9 mouse cellular contexts compared by ENCODE assay signal in the genomic region with DNA sequence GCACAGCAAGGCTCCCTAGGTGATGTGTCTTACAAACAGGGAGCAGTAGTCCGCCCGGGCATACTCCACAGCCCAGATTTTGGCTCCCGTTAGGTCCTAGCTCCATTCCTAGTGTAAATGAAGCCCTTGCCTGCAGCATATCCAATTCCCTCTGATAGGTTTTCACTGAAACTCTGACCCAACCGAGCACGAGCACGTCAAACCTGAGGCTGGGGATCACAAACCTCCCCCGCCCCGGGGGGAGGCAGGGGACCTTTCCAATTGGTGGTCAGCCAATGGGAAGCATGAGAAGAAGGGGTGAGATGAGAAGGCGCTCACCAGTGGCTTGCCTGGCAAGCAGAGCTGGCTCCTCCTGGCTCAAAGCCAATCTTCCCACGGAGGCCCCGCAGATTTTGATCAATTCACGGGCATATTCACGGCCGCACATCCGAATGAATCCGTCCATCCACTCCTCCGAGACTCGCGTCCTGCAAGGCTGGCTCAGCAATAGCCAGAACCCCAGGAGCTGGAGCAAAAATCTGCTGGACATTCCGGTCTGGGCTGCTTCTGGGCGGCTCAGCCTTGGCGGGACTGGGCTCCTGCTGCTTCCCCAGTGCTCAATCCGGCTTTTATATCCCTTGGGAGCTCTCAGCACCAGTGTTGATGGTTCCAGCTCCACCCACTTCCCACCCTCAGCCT. TPM values are rescaled to one million over a fixed set of nuclear protein-coding genes. Genes with fewer than 3 reads are reported as not detected.
DNase-seq lines count a peak whose midpoint lies in the region; ATAC-seq and TF ChIP-seq lines count a peak whose summit lies in the region.
"Had no signal": no experiment of that assay in that cellular context is flagged by ENCODE, and none has a peak within 500 bp of the region (broad histone marks: within the 10 kb centered on the region; RNA-seq: fewer than 3 reads in every experiment).

Rln1 (minus strand) TSS at position 603 of the 678 bp plus-strand sequence.

- H3K9me3 ChIP-seq in hindbrain, embryonic 13.5 days: no peaks in the 10 kb centered on the region
- H3K9me3 ChIP-seq in limb, embryonic 13.5 days: no peaks in the 10 kb centered on the region

- no peaks in the 10 kb centered on the region for H3K4me1 ChIP-seq in embryonic fibroblast, embryonic 13.5 days (ENCODE audit: control insufficient read depth, insufficient read depth, low read length)
- H3K4me1 ChIP-seq in hindbrain, embryonic 13.5 days (replicated peaks): peaks cover 10% of the 10 kb centered on the region
- H3K4me1 ChIP-seq in limb, embryonic 13.5 days: peaks cover 13% of the 10 kb centered on the region; the same call in 1 of the 2 replicates

- no peaks in the 10 kb centered on the region for H3K36me3 ChIP-seq in hindbrain, embryonic 13.5 days
- H3K36me3 ChIP-seq in limb, embryonic 13.5 days: no peaks in the 10 kb centered on the region

- H3K27ac ChIP-seq in layer of hippocampus, adult 2 months: no peak within 1 kb of the TSS
- H3K27ac ChIP-seq in embryonic fibroblast, embryonic 13.5 days (ENCODE audit: insufficient read depth, low read length): no peak within 1 kb of the TSS
- H3K27ac ChIP-seq in hindbrain, embryonic 13.5 days: 0 out of 2 replicates have a peak within 1 kb of the TSS, but pooled peaks have one; percentile 30
- H3K27ac ChIP-seq in limb, embryonic 13.5 days: no peak within 1 kb of the TSS

- no peak for DNase-seq in layer of hippocampus, adult 2 months (ENCODE audit: low spot score in 2 of 2)
- no peak for DNase-seq in layer of hippocampus, adult 9-11 months
- DNase-seq in adrenal gland, postnatal 36 days: peak; percentile 15 to 16
- DNase-seq in ovary, postnatal 14 days (ENCODE audit: low spot score): peak; percentile 11

- WGBS in hindbrain, embryonic 13.5 days: 3% methylated on average over 23 of the region's 23 CpGs
- WGBS in limb, embryonic 13.5 days: 1% methylated on average over 23 of the region's 23 CpGs

- ATAC-seq in hindbrain, embryonic 13.5 days (ENCODE audit: low FRiP score): peak; percentile 85
- peak; percentile 32; the same call in 1 of the 2 replicates for ATAC-seq in limb, embryonic 13.5 days (ENCODE audit: low FRiP score, low read depth)
- no peak for ATAC-seq in monocyte, adult 5-6 weeks (replicated peaks; ENCODE audit: insufficient number of reproducible peaks, low FRiP score, low TSS enrichment, poor library complexity, severe bottlenecking)
- ATAC-seq: Patski had no signal

- H3K4me2 ChIP-seq in hindbrain, embryonic 13.5 days: peak within 1 kb of the TSS; percentile 74
- H3K4me2 ChIP-seq in limb, embryonic 13.5 days (replicated peaks): peak within 1 kb of the TSS; percentile 80

- H3K27me3 ChIP-seq in hindbrain, embryonic 13.5 days: peaks cover 3% of the 10 kb centered on the region; the same call in 1 of the 2 replicates
- H3K27me3 ChIP-seq in limb, embryonic 13.5 days: peaks cover 17% of the 10 kb centered on the region

- H3K9ac ChIP-seq in hindbrain, embryonic 13.5 days: peak within 1 kb of the TSS; percentile 74
- H3K9ac ChIP-seq in limb, embryonic 13.5 days: peak within 1 kb of the TSS; percentile 65

- peak within 1 kb of the TSS; percentile 54 for H3K4me3 ChIP-seq in layer of hippocampus, adult 2 months
- peak within 1 kb of the TSS; percentile 24 for H3K4me3 ChIP-seq in embryonic fibroblast, embryonic 13.5 days (ENCODE audit: insufficient read depth, low read length)
- H3K4me3 ChIP-seq in hindbrain, embryonic 13.5 days: peak within 1 kb of the TSS; percentile 47
- H3K4me3 ChIP-seq in limb, embryonic 13.5 days: peak within 1 kb of the TSS; percentile 47

- no peak for TF ChIP-seq POLR2A in embryonic fibroblast, embryonic 13.5 days (IDR thresholded peaks at IDR 0.05; ENCODE audit: low read depth, low read length)

- TF ChIP-seq CTCF in layer of hippocampus, adult 2 months (conservative IDR thresholded peaks at IDR 0.05): no peak
- no peak for TF ChIP-seq CTCF in embryonic fibroblast, embryonic 13.5 days (IDR thresholded peaks at IDR 0.05; ENCODE audit: borderline replicate concordance, insufficient read depth, low read length)

RNA-seq across cellular contexts. Expression of gene Rln1, which starts in this region (rescaled TPM):
- total RNA-seq in layer of hippocampus, adult 2 months (2021): 1 to 10 TPM; 2.2 to 4.1 TPM
- not detected for total RNA-seq in adrenal gland, postnatal 36 days (2021)
- 0.68 TPM in 1 of 2 replicates, not detected in the other for polyA plus RNA-seq in embryonic fibroblast, embryonic 13.5 days (2011; ENCODE audit: insufficient read length, low read depth, missing spikeins)
- 1.7 and 2.3 TPM in 2 replicates for polyA plus RNA-seq in hindbrain, embryonic 13.5 days (2015; fragmentation: Nextera tagmentation; extraction: Ambion mirVana)
- polyA plus RNA-seq in limb, embryonic 13.5 days (2015; fragmentation: Nextera tagmentation; extraction: Ambion mirVana): 0.20 TPM in 1 of 2 replicates, not detected in the other
- 0.29 TPM in 1 of 3 replicates, not detected in the others for total RNA-seq in monocyte, adult 5-6 weeks (2017)
- polyA plus RNA-seq: Patski had no signal

Comparison
In these comparisons a context has a peak if more than half of its experiments do, and no peak if none do; other contexts are left out.
1. Peak in DNase-seq in adrenal gland, postnatal 36 days; RNA of the gene not detected or under 1 TPM.
2. Peak in ATAC-seq, H3K4me3 ChIP-seq, H3K9ac ChIP-seq and H3K4me2 ChIP-seq in limb, embryonic 13.5 days; RNA of the gene not detected or under 1 TPM.